Mouse (Mus musculus) CH12.LX (cell line): Measurements from ENCODE around the gene Gm11127. TPM values are rescaled to one million over a fixed set of nuclear protein-coding genes. Genes with fewer than 3 reads are reported as not detected.
"Not testable (repeated sequence)": the region's sequence is repeated elsewhere in the genome, so short reads cannot be mapped to it uniquely, and the experiment has no call there.

Experiments used
- DNase-seq: peaks from one replicate; pipeline ENCODE4 v3.0.0-alpha.2; 2013; ENCODE audit errors: extremely low read depth
- H3K27ac ChIP-seq: 2 replicates; pipeline ENCODE4 v1.5.1; 2012; ENCODE audit warnings: low read depth, mild to moderate bottlenecking, control low read depth, moderate library complexity; ENCODE audit not compliant: insufficient read depth
- H3K27me3 ChIP-seq: replicated peaks from 2 replicates; pipeline ENCODE3; 2012; ENCODE audit warnings: inconsistent platforms
- H3K36me3 ChIP-seq, 2 experiments: replicated peaks in 1 of 2; 2 replicates each; pipeline versions ENCODE3 to v1.6.1; 2012; ENCODE audit warnings: inconsistent platforms in 1 of 2, low read length in 1 of 2, mild to moderate bottlenecking in 1 of 2, mixed read lengths in 1 of 2, moderate library complexity in 1 of 2; ENCODE audit not compliant: control insufficient read depth in 1 of 2, insufficient read depth in 1 of 2
- H3K4me1 ChIP-seq, 2 experiments: 2 replicates each; pipeline ENCODE4 v1.6.1; 2012; ENCODE audit warnings: inconsistent platforms in 1 of 2, moderate library complexity in 1 of 2; ENCODE audit not compliant: insufficient read depth in 2 of 2, control insufficient read depth in 1 of 2
- H3K4me2 ChIP-seq: 2 replicates; pipeline ENCODE4 v1.6.1; 2012; ENCODE audit warnings: low read depth, mild to moderate bottlenecking, control low read depth; ENCODE audit not compliant: poor library complexity, insufficient read depth, severe bottlenecking
- H3K4me3 ChIP-seq, 3 experiments: fragments of 150-350 bp in 1 of 3; sonication (generic) in 1 of 3; replicated peaks in 1 of 3; 2 replicates each; pipeline versions ENCODE3 to v1.5.1; 2011 to 2012; ENCODE audit warnings: low read depth in 2 of 3, low read length in 2 of 3, mild to moderate bottlenecking in 2 of 3, moderate library complexity in 2 of 3, control low read depth in 1 of 3, improper control_type of control experiment in 1 of 3, inconsistent platforms in 1 of 3, mixed read lengths in 1 of 3; ENCODE audit not compliant: poor library complexity in 1 of 3
- H3K79me2 ChIP-seq: replicated peaks from 2 replicates; pipeline ENCODE4 v1.6.1; 2012; ENCODE audit warnings: mild to moderate bottlenecking, moderate library complexity; ENCODE audit not compliant: control insufficient read depth, poor library complexity, insufficient read depth, severe bottlenecking; ENCODE audit errors: extremely low read depth
- H3K9ac ChIP-seq: 2 replicates; pipeline ENCODE4 v1.6.1; 2012; ENCODE audit warnings: low read depth, mild to moderate bottlenecking, control low read depth, moderate library complexity; ENCODE audit not compliant: insufficient read depth
- H3K9me3 ChIP-seq: replicated peaks from 2 replicates; pipeline ENCODE3; 2012; ENCODE audit warnings: low read length, inconsistent platforms, mixed read lengths
- CHD2 ChIP-seq: IDR thresholded peaks from 2 replicates; pipeline ENCODE4 v1.6.1; 2011; ENCODE audit warnings: low read length, improper control_type of control experiment
- CTCF ChIP-seq, 2 experiments: IDR thresholded peaks in 1 of 2; conservative IDR thresholded peaks in 1 of 2; 2 replicates each; pipeline ENCODE4 v1.5.1; 2011 to 2012; ENCODE audit warnings: low read depth in 2 of 2, low read length in 2 of 2, improper control_type of control experiment in 1 of 2, inconsistent platforms in 1 of 2, mild to moderate bottlenecking in 1 of 2, moderate library complexity in 1 of 2
- E2F4 ChIP-seq: IDR thresholded peaks from 2 replicates; pipeline ENCODE4 v1.6.1; 2011; ENCODE audit warnings: low read depth, low read length, improper control_type of control experiment; ENCODE audit not compliant: insufficient replicate concordance
- ELF1 ChIP-seq: IDR thresholded peaks from 2 replicates; pipeline ENCODE4 v1.6.1; 2014; ENCODE audit warnings: low read depth, mild to moderate bottlenecking, inconsistent platforms, low read length, improper control_type of control experiment
- ETS1 ChIP-seq: conservative IDR thresholded peaks from 2 replicates; pipeline ENCODE4 v1.6.1; 2012; ENCODE audit warnings: low read depth, mild to moderate bottlenecking, inconsistent platforms, low read length, improper control_type of control experiment, moderate library complexity
- IRF4 ChIP-seq: IDR thresholded peaks from 2 replicates; pipeline ENCODE4 v1.6.1; 2014; ENCODE audit warnings: low read depth, mild to moderate bottlenecking, inconsistent platforms, low read length, improper control_type of control experiment
- MAFK ChIP-seq: IDR thresholded peaks from 2 replicates; pipeline ENCODE4 v1.6.1; 2011; ENCODE audit warnings: low read length, improper control_type of control experiment; ENCODE audit not compliant: insufficient replicate concordance
- MEF2A ChIP-seq: IDR thresholded peaks from 2 replicates; pipeline ENCODE4 v1.6.1; 2014; ENCODE audit warnings: low read depth, mild to moderate bottlenecking, inconsistent platforms, low read length, improper control_type of control experiment, borderline replicate concordance
- MYC ChIP-seq: IDR thresholded peaks from 2 replicates; pipeline ENCODE4 v1.6.1; 2011; ENCODE audit warnings: low read depth, mild to moderate bottlenecking, improper control_type of control experiment, low read length
- POLR2A ChIP-seq: IDR thresholded peaks from 2 replicates; pipeline ENCODE4 v1.6.1; 2011; ENCODE audit warnings: low read depth, mild to moderate bottlenecking, improper control_type of control experiment, low read length
- POLR2AphosphoS2 ChIP-seq: IDR thresholded peaks from 2 replicates; pipeline ENCODE4 v1.6.1; 2011; ENCODE audit warnings: low read depth, low read length, improper control_type of control experiment
- RCOR1 ChIP-seq: conservative IDR thresholded peaks from 2 replicates; pipeline ENCODE4 v1.6.1; 2012; ENCODE audit warnings: low read depth, mild to moderate bottlenecking, inconsistent platforms, low read length, improper control_type of control experiment
- TBP ChIP-seq: conservative IDR thresholded peaks from 2 replicates; pipeline ENCODE4 v1.6.1; 2011; ENCODE audit warnings: low read depth, low read length, improper control_type of control experiment
- UBTF ChIP-seq: IDR thresholded peaks from 2 replicates; pipeline ENCODE4 v1.6.1; 2012; ENCODE audit warnings: low read depth, mild to moderate bottlenecking, inconsistent platforms, low read length, improper control_type of control experiment, moderate library complexity
- ZKSCAN1 ChIP-seq: IDR thresholded peaks from 2 replicates; pipeline ENCODE4 v1.6.1; 2012; ENCODE audit warnings: low read depth, inconsistent platforms, low read length, improper control_type of control experiment, borderline replicate concordance
- ZMIZ1 ChIP-seq: IDR thresholded peaks from 2 replicates; pipeline ENCODE4 v1.6.1; 2012; ENCODE audit warnings: low read depth, mild to moderate bottlenecking, inconsistent platforms, low read length, improper control_type of control experiment
- dilution Hi-C: fragments of 300-500 bp; cut with MboI; formaldehyde crosslinking; loops from 2 replicates; pipeline ENCODE4 v1.14.3; 2020; ENCODE audit warnings: low sequenced_read_pairs; ENCODE audit not compliant: extremely low pct_unique_long_range_greater_than_20kb, extremely low pct_ligation_motif_present
- in situ Hi-C: fragments of 300-500 bp; cut with MboI; formaldehyde crosslinking; loops from 3 replicates; pipeline ENCODE4 v1.14.3; 2019; ENCODE audit warnings: low sequenced_read_pairs, low pct_ligation_motif_present, low pct_unique_long_range_greater_than_20kb, mixed read lengths
- polyA plus RNA-seq: library from polyadenylated mRNA; unstranded; fragments of >175 nt; gene quantifications from 2 replicates; pipeline ENCODE4 v1.2.1, GENCODE M21; 2012; ENCODE audit warnings: low read depth; ENCODE audit not compliant: insufficient read length
- total RNA-seq, 2 experiments: library from RNA; depleted of rRNA; stranded (reverse); fragments of 300-350 nt in 1 of 2; fragments of >200 nt in 1 of 2; gene quantifications; 2 replicates each; pipeline ENCODE4 v1.2.3; 2012 to 2014

Gm11127 gene
- total and polyA plus RNA-seq, 3 experiments = 0.27 to 25.1 (median 2.0) TPM

- Histone ChIP-seq H3K79me2 (peaks cover 3% of the 10 kb centered on the region; the same call in 1 of the 2 replicates), H3K27ac (peak overlapping the region; percentile 17; the same call in 1 of the 2 replicates), H3K36me3 (no peaks in the 10 kb centered on the region), H3K4me2 (no peak overlapping the region), H3K9me3 (no peaks in the 10 kb centered on the region), H3K4me3 (peak overlapping the region; percentile 51 to 67 (median 63)), H3K9ac (peak overlapping the region; percentile 97), H3K4me1 (no peaks in the 10 kb centered on the region), H3K27me3 (no peaks in the 10 kb centered on the region)
- in situ Hi-C loops = no loop called here
- DNase-seq = no peak
- TF ChIP-seq ZKSCAN1 (no peak), ELF1 (no peak), POLR2AphosphoS2 (no peak), UBTF (no peak), MYC (no peak), MEF2A (no peak), CTCF (conservative IDR thresholded peaks at IDR 0.05 in 1 of 2, IDR thresholded peaks at IDR 0.05 in 1 of 2; ENCODE audit: low read depth in 2 of 2, low read length in 2 of 2) (no peak), ZMIZ1 (no peak), RCOR1 (no peak)
- dilution Hi-C loops = no loop called here
Measured at GRCm38 (mm10) chr17:36043286-36043685, 14.9 kb downstream of the Gm11127 start.

- H3K27me3 ChIP-seq, dilution Hi-C loops, H3K79me2 ChIP-seq, H3K9me3 ChIP-seq, H3K36me3 ChIP-seq: not testable (repeated sequence)
- H3K4me2 ChIP-seq = 0 out of 2 replicates have a peak within 1 kb of the TSS, but pooled peaks have one; percentile 3
- peak within 1 kb of the TSS; percentile 51 to 67 (median 63) for H3K4me3 ChIP-seq
- peak within 1 kb of the TSS; percentile 97 for H3K9ac ChIP-seq
- peak; percentile 91 for TF ChIP-seq CHD2
- TF ChIP-seq POLR2A = peak; percentile 41; the same call in 1 of the 2 replicates
- 0 out of 2 replicates have a peak, but pooled peaks have one; percentile 39 for TF ChIP-seq TBP
- TF ChIP-seq IRF4 = peak; percentile 83
- peak; percentile 59; the same call in 1 of the 2 replicates for TF ChIP-seq ETS1
- TF ChIP-seq MAFK = peak; percentile 73
- TF ChIP-seq E2F4 = 0 out of 2 replicates have a peak, but pooled peaks have one; percentile 31
- TF ChIP-seq, all 38 proteins: peak for 7; not testable (repeated sequence) for 31
- peak within 1 kb of the TSS; percentile 17 for H3K27ac ChIP-seq
- in situ Hi-C loops, H3K4me1 ChIP-seq: not testable (repeated sequence)
- DNase-seq = peak; percentile 95
Measured at GRCm38 (mm10) chr17:36042610-36043169, 15.5 kb downstream of the Gm11127 start, which contains the start of the genes H2-T22 and Gm6034. TSS of gene H2-T22 (minus strand) at chr17:36042747. TSS of gene Gm6034 (plus strand) at chr17:36042961.
